Mouse (Mus musculus) gastrocnemius, postnatal 4 days (tissue): ENCODE data around the gene Gm9745. TPM values are rescaled to one million over a fixed set of nuclear protein-coding genes. Genes with fewer than 3 reads are reported as not detected.
A peak's percentile ranks its signal among the peaks of the same experiment; 100 is the strongest.
"Not testable (repeated sequence)": the region's sequence is repeated elsewhere in the genome, so short reads cannot be mapped to it uniquely, and the experiment has no call there.

Experiments used
- DNase-seq, 2 experiments: peaks; one replicate each; pipeline ENCODE4 v3.0.0; 2021 to 2022; ENCODE audit warnings: low spot score in 2 of 2, mixed read lengths in 2 of 2
- long read RNA-seq, 2 experiments: library from polyadenylated mRNA; stranded (forward); transcript quantifications; one replicate each; pipeline ENCODE4 v2.0.0; 2021
- total RNA-seq, 2 experiments: library from RNA; stranded (reverse); gene quantifications; 2 replicates each; pipeline ENCODE4 v1.2.3; 2021

Gm9745 gene
- total RNA-seq, result not detected
- long read RNA-seq, experiment 1, result 0 reads
- long read RNA-seq, experiment 2, result 0 reads

DNA sequence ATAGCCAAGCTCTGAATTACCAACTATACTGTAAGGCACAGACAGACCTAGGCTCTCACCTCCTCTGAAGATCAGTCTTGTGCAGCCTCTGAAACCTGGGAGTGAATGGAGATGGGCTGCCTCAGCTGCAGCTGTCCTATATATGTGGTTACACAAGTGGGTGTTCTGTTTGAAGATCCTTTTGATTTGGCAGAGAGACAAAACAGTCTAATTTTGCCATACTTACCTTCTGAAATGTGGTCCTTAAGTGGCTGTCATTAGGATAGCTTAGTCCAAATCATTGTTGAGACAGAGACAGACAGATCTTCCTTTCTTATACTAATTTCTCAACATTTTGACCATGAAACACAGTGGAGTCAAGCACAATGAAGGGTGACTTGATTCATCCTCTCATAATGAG is at the start of gene Gm9745:
TSS of gene Gm9745 (minus strand) at position 101 of the 400 bp plus-strand sequence.
- DNase-seq, result not testable (repeated sequence)

DNA sequence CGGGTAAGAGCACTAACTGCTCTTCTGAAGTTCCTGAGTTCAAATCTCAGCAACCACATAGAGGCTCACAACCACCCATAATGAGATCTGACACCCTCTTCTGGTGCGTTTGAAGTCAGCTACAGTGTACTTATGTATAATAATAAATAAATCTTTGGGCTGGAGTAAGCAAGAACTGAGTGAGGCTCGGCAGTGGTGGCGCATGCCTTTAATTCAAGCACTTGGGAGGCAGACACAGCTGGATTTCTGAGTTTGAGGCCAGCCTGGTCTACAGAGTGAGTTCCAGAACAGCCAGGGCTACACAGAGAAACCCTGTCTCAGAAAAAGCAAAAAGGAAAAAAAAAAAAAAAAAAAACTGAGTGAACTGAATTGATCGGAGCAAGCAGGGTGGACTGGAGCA is 49.2 kb upstream of the Gm9745 start:
- DNase-seq, result not testable (repeated sequence)

DNA sequence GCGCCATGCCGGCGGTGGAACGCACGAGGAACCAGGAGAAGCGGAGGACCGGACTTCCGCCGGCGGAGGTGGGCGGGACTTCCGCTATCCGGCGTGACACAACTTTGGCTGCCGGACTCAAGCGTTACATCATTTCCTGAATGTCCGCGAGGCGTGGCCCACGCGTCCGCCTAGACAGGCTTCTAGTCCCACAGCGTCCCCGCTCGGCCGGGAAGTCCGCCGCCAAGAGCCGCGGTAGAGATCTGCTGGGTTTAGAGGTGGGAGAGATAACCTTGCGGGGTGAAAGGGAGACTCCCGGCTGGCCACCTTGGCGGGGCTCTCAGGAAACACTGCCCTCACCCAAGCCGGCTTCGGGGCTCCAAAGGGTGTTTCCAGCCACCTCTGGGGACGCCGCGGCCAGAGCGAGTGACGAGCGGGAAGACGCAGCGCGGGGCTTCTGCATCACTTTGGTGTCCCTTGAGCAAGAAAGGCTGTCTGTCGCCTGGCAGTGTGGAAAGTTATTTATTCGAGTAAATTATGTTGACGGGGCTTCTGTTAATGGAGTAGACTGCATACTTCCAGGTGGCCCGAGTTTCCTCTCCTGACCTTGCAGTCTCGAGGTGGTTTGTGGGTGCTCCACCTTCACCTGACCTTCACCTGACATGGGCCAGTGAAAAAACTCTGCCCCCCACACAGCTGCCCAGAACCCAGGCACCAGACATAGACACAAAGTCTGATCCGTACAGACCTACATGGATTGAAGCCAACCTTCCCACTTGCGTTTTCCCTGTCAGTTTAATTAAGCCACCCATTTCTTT is 48.2 kb upstream of the Gm9745 start, which contains the start of gene Gtpbp4:
TSS of gene Gtpbp4 (minus strand) at position 94 of the 797 bp plus-strand sequence.
- peak; percentile 87 to 95 for DNase-seq

DNA sequence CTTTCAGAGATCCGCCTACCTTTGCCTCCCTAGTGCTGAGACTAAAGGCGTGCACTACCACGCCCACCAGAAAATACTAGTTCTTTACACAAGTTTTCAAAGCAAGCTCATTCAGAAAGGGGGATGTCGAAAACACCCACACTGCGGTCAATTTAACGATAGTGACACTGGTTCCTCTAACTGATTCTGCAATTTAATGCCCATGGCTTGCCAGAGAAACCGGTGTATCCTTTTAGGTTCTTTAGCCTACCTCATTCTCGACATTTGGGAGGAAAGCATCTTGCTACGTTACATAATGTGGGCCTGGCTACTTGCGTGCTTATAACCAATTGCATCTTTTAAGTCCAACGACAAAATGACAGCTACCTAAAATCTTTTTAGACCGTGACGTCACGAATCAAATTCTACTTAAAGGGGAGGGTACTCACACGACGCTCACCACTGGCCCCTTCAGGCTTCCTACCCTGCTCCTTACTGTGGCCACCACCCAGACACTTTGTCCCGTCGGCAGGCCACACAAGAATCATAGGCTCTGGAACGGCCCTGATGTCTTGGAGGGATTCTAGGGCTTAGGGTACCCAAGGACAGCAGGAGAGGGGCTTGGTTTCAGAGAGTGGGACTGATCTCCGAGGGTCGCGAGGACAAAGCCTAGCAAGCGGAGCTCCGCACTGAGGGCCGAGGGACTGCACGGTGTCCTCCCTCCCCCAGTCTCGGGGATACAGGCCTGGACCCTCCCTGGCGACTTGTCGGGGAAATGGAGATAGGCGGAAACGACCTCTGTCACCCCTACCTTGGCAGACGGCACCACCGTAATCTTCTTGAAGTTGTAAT is 47.3 kb upstream of the Gm9745 start:
- no peak for DNase-seq

DNA sequence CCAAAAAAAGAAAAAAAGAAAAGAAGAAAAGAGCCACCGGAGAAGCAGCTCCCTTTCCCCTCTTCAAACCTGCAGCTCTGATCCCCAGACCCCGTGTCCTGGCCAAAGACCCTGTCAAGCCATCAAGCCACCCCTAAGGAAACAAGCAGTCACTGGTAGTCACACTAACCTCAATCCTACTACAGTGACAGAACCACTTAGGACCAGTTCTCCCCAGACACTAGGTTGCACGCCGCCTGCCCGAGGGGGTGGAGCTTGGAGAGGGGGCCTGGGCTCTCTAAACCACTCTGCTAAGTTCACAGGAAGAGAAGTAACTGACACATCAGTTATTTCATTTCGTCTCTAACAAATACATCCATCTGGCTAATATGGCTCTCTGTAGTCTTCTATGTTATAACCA is 44.2 kb upstream of the Gm9745 start:
- DNase-seq, result no peak

- DNase-seq, result no peak
Measured at GRCm38 (mm10) chr13:8972972-8973371, 24.9 kb upstream of the Gm9745 start.

GRCm38 (mm10) chr13:8972369-8972768 is 24.3 kb upstream of the Gm9745 start:
- DNase-seq, result no peak

DNA sequence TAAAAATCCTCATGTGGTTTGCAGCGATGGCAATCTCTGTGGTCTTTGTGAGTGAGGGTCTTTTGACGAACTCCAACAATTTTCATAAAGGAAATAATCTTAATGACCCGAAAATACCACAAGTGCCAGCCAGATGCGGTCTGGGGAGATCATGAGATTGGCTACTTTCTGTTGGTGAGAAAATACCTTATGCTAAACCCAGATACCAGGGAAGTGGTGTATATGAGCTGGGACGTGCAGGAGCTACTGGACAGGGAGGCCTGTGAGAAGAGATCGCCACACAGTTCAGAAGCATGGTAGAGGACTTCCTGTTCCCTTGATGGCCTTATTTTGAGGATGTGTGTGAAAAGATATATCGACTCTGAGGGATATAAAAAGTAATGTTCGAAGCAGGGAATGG is 19.7 kb upstream of the Gm9745 start:
- no peak for DNase-seq

DNA sequence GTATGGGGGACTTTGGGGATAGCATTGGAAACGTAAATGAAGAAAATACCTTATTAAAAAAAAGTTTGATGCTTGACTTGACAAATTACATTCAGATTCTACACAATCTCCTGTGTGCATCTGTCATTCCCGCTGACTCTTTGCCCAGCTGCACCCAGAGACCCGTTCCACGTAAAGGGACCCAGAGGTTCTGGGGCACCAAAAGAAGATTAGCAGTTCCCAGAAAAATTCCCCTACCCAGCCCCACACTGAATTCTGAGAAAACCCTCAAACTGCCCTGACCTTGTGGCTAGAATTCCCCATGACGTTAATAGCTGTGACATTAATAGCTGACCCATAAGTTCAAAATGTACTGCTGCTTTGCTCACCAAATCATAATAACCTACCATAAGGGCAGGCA is 17.2 kb upstream of the Gm9745 start:
- DNase-seq, result no peak

DNA sequence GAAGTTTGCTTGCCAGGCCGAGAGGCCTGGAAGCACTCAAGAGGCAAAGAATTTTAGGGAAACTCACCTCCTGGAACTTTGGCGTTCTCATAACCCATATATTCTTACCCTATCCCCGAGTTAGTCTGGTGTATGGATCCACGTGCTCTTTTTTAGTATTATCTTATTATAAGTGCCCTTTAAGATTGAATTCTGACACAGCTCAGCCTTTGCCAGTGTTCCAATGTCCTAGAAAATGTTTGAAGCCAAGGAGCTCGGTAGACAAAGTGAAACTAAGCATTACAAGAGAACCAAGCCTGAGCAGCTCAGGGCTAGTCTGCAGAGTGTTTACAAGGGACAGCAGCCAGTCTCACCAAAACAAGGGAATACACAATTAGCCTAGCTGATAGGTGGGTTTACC is 14.2 kb upstream of the Gm9745 start:
- DNase-seq, result not testable (repeated sequence)

- not testable (repeated sequence) for DNase-seq
Measured at GRCm38 (mm10) chr13:8961128-8961888, 13.3 kb upstream of the Gm9745 start.

DNA sequence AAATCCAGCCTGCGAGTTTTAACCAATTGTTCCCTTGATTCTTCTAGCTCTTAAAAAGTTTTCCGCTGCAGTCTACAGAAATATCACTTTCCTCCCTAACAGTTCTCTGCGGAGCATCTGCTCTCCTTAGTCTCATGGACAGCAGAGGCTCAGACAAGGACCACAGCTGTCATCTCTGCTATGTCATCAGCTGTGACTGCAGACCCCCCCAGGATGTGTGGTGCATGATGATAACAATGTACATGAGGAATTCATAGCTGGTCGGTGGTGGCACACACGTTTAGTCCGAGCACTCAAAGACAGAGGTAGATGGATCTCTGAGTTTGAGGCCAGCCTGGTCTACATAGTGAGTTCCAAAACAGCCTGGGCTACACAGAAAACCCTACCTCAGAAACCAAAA is 11.5 kb upstream of the Gm9745 start:
- not testable (repeated sequence) for DNase-seq

- DNase-seq, result not testable (repeated sequence)
Measured at GRCm38 (mm10) chr13:8959058-8959457, 11.0 kb upstream of the Gm9745 start.

- not testable (repeated sequence) for DNase-seq
Measured at GRCm38 (mm10) chr13:8956873-8957272, 8.8 kb upstream of the Gm9745 start.

- not testable (repeated sequence) for DNase-seq
Measured at GRCm38 (mm10) chr13:8955127-8955526, 7.1 kb upstream of the Gm9745 start.

DNA sequence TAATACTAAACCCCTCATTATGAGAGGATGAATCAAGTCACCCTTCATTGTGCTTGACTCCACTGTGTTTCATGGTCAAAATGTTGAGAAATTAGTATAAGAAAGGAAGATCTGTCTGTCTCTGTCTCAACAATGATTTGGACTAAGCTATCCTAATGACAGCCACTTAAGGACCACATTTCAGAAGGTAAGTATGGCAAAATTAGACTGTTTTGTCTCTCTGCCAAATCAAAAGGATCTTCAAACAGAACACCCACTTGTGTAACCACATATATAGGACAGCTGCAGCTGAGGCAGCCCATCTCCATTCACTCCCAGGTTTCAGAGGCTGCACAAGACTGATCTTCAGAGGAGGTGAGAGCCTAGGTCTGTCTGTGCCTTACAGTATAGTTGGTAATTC is 4.5 kb upstream of the Gm9745 start, which contains the start of gene Idi2:
TSS of gene Idi2 (plus strand) at position 301 of the 400 bp plus-strand sequence.
- DNase-seq, result not testable (repeated sequence)

DNA sequence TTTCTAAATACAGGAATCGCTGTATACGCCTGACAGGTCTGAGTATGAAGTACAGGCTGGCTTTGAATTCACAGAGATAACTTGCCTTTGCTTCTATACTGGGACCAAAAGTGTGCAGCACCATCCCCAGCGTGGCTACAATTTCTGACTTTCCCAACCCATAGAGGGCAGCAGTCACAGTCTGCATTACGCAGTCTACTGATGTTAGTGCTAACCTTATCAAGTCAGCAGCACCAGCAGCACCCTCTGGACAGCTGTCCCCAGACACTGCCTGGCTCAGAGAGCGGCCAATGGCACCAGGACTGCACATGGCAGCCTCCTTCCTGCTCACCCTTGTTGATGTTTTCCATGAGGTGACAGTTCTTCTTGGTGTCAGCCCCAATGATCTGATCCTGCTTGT is 4.2 kb downstream of the Gm9745 start:
- not testable (repeated sequence) for DNase-seq

DNA sequence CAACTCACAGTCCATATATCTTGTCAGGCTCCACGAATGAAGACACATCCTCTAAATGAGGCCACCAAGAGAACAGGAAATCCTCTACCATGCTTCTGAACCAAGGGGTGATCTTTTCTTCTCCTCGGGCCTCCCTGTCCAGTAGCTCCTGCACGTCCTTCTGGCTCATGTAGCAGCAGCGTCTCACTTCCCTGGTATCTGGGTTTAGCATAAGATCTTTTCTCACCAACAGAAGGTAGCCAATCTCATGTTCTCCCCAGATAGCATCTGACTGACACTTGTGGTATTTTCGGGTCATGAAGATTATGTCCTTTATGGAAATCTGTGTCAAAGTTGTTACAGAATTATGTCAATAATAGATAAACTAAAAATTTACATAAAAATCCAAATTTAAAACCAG is 6.3 kb downstream of the Gm9745 start:
- DNase-seq, result not testable (repeated sequence)

- not testable (repeated sequence) for DNase-seq
Measured at GRCm38 (mm10) chr13:8941110-8941509, 6.9 kb downstream of the Gm9745 start.

- DNase-seq, result not testable (repeated sequence)
Measured at GRCm38 (mm10) chr13:8937611-8938140, 10.4 kb downstream of the Gm9745 start.

DNA sequence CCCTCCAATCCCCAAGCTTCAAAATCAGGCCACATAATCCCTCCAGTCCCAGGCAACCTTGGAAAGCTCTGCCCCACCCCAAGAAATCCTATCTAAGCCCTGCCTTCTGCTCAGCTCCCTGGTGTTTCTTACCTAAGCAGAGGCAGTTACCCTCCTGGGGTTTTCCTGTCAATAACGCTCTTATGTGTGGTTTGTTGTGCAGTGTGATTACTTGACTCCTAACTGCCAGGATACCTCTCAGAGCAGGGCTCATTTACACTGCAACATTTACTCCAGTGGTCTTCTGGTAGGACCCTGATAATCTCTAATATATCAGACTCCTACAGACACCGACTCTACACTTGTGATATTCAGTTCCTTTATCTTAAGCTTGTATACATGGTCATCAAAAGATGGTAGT is 14.5 kb downstream of the Gm9745 start:
- DNase-seq, result no peak
